14 mouse cellular contexts compared by ENCODE assay signal in the genomic region with DNA sequence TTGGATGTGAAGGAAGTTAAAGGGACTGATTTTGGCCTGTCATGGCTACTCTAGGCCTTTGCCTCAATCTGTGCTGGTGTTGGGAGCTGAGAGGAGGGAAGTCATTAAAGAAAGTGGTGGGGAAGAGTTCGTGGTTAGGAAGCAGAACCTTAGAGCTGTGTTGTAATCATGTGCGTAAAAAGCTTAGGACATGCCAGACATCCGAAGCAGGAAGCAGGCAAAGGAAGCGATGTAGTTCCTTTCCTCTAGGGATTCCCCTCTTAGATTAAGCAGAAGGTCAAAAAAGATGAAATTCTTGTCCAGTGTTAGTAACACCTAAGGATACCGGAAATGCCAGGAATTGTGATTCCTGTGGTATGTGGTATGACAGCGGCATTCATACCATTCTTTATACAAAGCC. TPM values are rescaled to one million over a fixed set of nuclear protein-coding genes. Genes with fewer than 3 reads are reported as not detected.
DNase-seq lines count a peak whose midpoint lies in the region; ATAC-seq lines count a peak whose summit lies in the region.
"Had no signal": no experiment of that assay in that cellular context is flagged by ENCODE, and none has a peak within 500 bp of the region (broad histone marks: within the 10 kb centered on the region; RNA-seq: fewer than 3 reads in every experiment).

No protein-coding gene starts in this region.

- no peak for ATAC-seq in heart, embryonic 15.5 days (replicated peaks; ENCODE audit: insufficient number of reproducible peaks, insufficient read depth, low FRiP score, low read depth)
- ATAC-seq in embryonic facial prominence, embryonic 14.5 days (ENCODE audit: low read depth), result no peak
- ATAC-seq in lung, embryonic 15.5 days (ENCODE audit: borderline replicate concordance, extremely low read depth, low FRiP score, low TSS enrichment), result no peak
- ATAC-seq: activated CD4-positive, CD25-positive, alpha-beta regulatory T cell, adult 4 months had no signal

- WGBS in heart, embryonic 15.5 days, result 65% methylated on average over 6 of the region's 6 CpGs
- WGBS in embryonic facial prominence, embryonic 14.5 days, result 78% methylated on average over 6 of the region's 6 CpGs
- 78% methylated on average over 6 of the region's 6 CpGs for WGBS in lung, embryonic 15.5 days

- no peak for DNase-seq in heart, postnatal 14 days
- DNase-seq in 416B (ENCODE audit: low read depth) (peak; percentile 64), MN1 (ENCODE audit: low spot score) (no peak)
- peak; percentile 19 for DNase-seq in embryonic facial prominence, embryonic 14.5 days (ENCODE audit: low spot score)
- DNase-seq in right cerebral cortex, adult 2 months (ENCODE audit: low spot score in 2 of 2), result no peak
- no peak for DNase-seq in adrenal gland, postnatal 25 days
- DNase-seq: gastrocnemius, postnatal 25 days; right cerebral cortex, postnatal 4 days; thymus, postnatal 4 days had no signal

- no peaks in the 10 kb centered on the region for H3K9me3 ChIP-seq in heart, embryonic 15.5 days (replicated peaks)
- H3K9me3 ChIP-seq in embryonic facial prominence, embryonic 14.5 days (ENCODE audit: control insufficient read depth, low read length), result no peaks in the 10 kb centered on the region
- no peaks in the 10 kb centered on the region for H3K9me3 ChIP-seq in lung, embryonic 15.5 days
- H3K9me3 ChIP-seq: limb, embryonic 15.5 days; neural tube, embryonic 13.5 days had no signal

- H3K36me3 ChIP-seq in heart, embryonic 15.5 days, result peaks cover 19% of the 10 kb centered on the region
- peaks cover 36% of the 10 kb centered on the region for H3K36me3 ChIP-seq in embryonic facial prominence, embryonic 14.5 days (ENCODE audit: control insufficient read depth, insufficient read depth, low read length)
- H3K36me3 ChIP-seq in lung, embryonic 15.5 days, result peaks cover 38% of the 10 kb centered on the region

- H3K9ac ChIP-seq in heart, embryonic 15.5 days, result no peak overlapping the region
- H3K9ac ChIP-seq in embryonic facial prominence, embryonic 14.5 days (ENCODE audit: low read depth, low read length), result no peak overlapping the region
- no peak overlapping the region for H3K9ac ChIP-seq in lung, embryonic 15.5 days
- H3K9ac ChIP-seq: limb, embryonic 15.5 days; neural tube, embryonic 13.5 days had no signal

- intact Hi-C loops in heart, postnatal 14 days (cut with DNase I), result loop anchor here (5.0 kb wide), 1 partner anchor 34 kb away; no protein-coding TSS in a partner anchor

- H3K4me1 ChIP-seq in heart, embryonic 15.5 days (replicated peaks), result peaks cover 17% of the 10 kb centered on the region
- H3K4me1 ChIP-seq in embryonic facial prominence, embryonic 14.5 days (ENCODE audit: control insufficient read depth, insufficient read depth, low read length), result no peaks in the 10 kb centered on the region
- peaks cover 4% of the 10 kb centered on the region; the same call in 1 of the 2 replicates for H3K4me1 ChIP-seq in lung, embryonic 15.5 days

- H3K4me3 ChIP-seq in heart, embryonic 15.5 days, result no peak overlapping the region
- H3K4me3 ChIP-seq in embryonic facial prominence, embryonic 14.5 days (ENCODE audit: low read depth, low read length), result no peak overlapping the region
- no peak overlapping the region for H3K4me3 ChIP-seq in lung, embryonic 15.5 days
- H3K4me3 ChIP-seq: limb, embryonic 15.5 days; neural tube, embryonic 13.5 days had no signal

- no peaks in the 10 kb centered on the region for H3K27me3 ChIP-seq in heart, embryonic 15.5 days
- no peaks in the 10 kb centered on the region for H3K27me3 ChIP-seq in embryonic facial prominence, embryonic 14.5 days (replicated peaks; ENCODE audit: control insufficient read depth, insufficient read depth, low read length)
- no peaks in the 10 kb centered on the region for H3K27me3 ChIP-seq in lung, embryonic 15.5 days
- H3K27me3 ChIP-seq: limb, embryonic 15.5 days; neural tube, embryonic 13.5 days had no signal

- H3K27ac ChIP-seq in heart, embryonic 15.5 days, result peak overlapping the region; percentile 10; the same call in 1 of the 2 replicates
- H3K27ac ChIP-seq in embryonic facial prominence, embryonic 14.5 days (replicated peaks; ENCODE audit: low read depth, low read length), result no peak overlapping the region; the same call in 1 of the 2 replicates
- H3K27ac ChIP-seq in lung, embryonic 15.5 days, result peak overlapping the region; percentile 47
- H3K27ac ChIP-seq: limb, embryonic 15.5 days; neural tube, embryonic 13.5 days had no signal

- no peak overlapping the region for H3K4me2 ChIP-seq in heart, embryonic 15.5 days
- H3K4me2 ChIP-seq in embryonic facial prominence, embryonic 14.5 days (ENCODE audit: low read depth, low read length), result no peak overlapping the region
- H3K4me2 ChIP-seq in lung, embryonic 15.5 days, result no peak overlapping the region
- H3K4me2 ChIP-seq: limb, embryonic 15.5 days; neural tube, embryonic 13.5 days had no signal

RNA-seq across cellular contexts. Expression of a gene that starts 9.2 kb away (rescaled TPM):
- polyA plus RNA-seq in heart, embryonic 15.5 days (2015; fragmentation: Nextera tagmentation; extraction: Ambion mirVana), result 16.4 and 21.3 TPM in 2 replicates
- 10 to 100 TPM; 75.6 to 75.8 TPM for total RNA-seq in heart, postnatal 14 days (2021)
- 19.4 and 21.2 TPM in 2 replicates for polyA plus RNA-seq in embryonic facial prominence, embryonic 14.5 days (2014; fragmentation: Nextera tagmentation; extraction: Ambion mirVana)
- 19.5 and 21.1 TPM in 2 replicates for polyA plus RNA-seq in lung, embryonic 15.5 days (2015; fragmentation: Nextera tagmentation; extraction: Ambion mirVana)
- 75.7 and 94.0 TPM in 2 replicates for total RNA-seq in adrenal gland, postnatal 25 days (2021)

RNA-seq across cellular contexts. Expression of a gene that starts 26.3 kb away (rescaled TPM):
- 240 and 248 TPM in 2 replicates for polyA plus RNA-seq in heart, embryonic 15.5 days (2015; fragmentation: Nextera tagmentation; extraction: Ambion mirVana)
- 100 to 1,000 TPM; 150 to 157 TPM for total RNA-seq in heart, postnatal 14 days (2021)
- polyA plus RNA-seq in embryonic facial prominence, embryonic 14.5 days (2014; fragmentation: Nextera tagmentation; extraction: Ambion mirVana), result 358 and 372 TPM in 2 replicates
- polyA plus RNA-seq in lung, embryonic 15.5 days (2015; fragmentation: Nextera tagmentation; extraction: Ambion mirVana), result 321 and 334 TPM in 2 replicates
- total RNA-seq in adrenal gland, postnatal 25 days (2021), result 287 and 302 TPM in 2 replicates

RNA-seq across cellular contexts. Expression of a gene that starts 59.9 kb away (rescaled TPM):
- 1.3 and 1.5 TPM in 2 replicates for polyA plus RNA-seq in heart, embryonic 15.5 days (2015; fragmentation: Nextera tagmentation; extraction: Ambion mirVana)
- 1 to 10 TPM; 1.5 to 2.2 TPM for total RNA-seq in heart, postnatal 14 days (2021)
- 1.4 and 1.8 TPM in 2 replicates for polyA plus RNA-seq in embryonic facial prominence, embryonic 14.5 days (2014; fragmentation: Nextera tagmentation; extraction: Ambion mirVana)
- polyA plus RNA-seq in lung, embryonic 15.5 days (2015; fragmentation: Nextera tagmentation; extraction: Ambion mirVana), result 1.7 TPM in 2 replicates
- total RNA-seq in adrenal gland, postnatal 25 days (2021), result 1.8 and 1.9 TPM in 2 replicates

Comparison
In these comparisons a context has a peak if more than half of its experiments do, and no peak if none do; other contexts are left out.
1. DNase-seq: peak in 416B (single experiment) and embryonic facial prominence, embryonic 14.5 days (single experiment); none in heart, postnatal 14 days (0 of 2), right cerebral cortex, adult 2 months (0 of 2), MN1 (single experiment) and adrenal gland, postnatal 25 days (single experiment).